22 mouse cellular contexts compared by ENCODE assay signal in genomic region chr14:118656036-118656435, GRCm38 (mm10). TPM values are rescaled to one million over a fixed set of nuclear protein-coding genes. Genes with fewer than 3 reads are reported as not detected.
DNase-seq lines count a peak whose midpoint lies in the region; ATAC-seq and TF ChIP-seq lines count a peak whose summit lies in the region.
"Had no signal": no experiment of that assay in that cellular context is flagged by ENCODE, and none has a peak within 500 bp of the region (broad histone marks: within the 10 kb centered on the region; RNA-seq: fewer than 3 reads in every experiment).

No protein-coding gene starts in this region.

- 70% methylated on average over 7 of the region's 7 CpGs for WGBS in liver, embryonic 11.5 days
- WGBS in liver, embryonic 12.5 days (ENCODE audit: insufficient replicate concordance), result 65% methylated on average over 7 of the region's 7 CpGs
- WGBS in midbrain, embryonic 11.5 days, result 75% methylated on average over 7 of the region's 7 CpGs
- WGBS in midbrain, postnatal 0 days, result 71% methylated on average over 7 of the region's 7 CpGs
- 77% methylated on average over 7 of the region's 7 CpGs for WGBS in limb, embryonic 10.5 days

- no peak for DNase-seq in liver, embryonic 11.5 days (ENCODE audit: low spot score)
- peak; percentile 73 for DNase-seq in midbrain, embryonic 11.5 days (ENCODE audit: low spot score, missing footprints)
- no peak for DNase-seq in midbrain, postnatal 0 days (ENCODE audit: low spot score)
- peak; percentile 72 for DNase-seq in lung, postnatal 36 days
- no peak for DNase-seq in limb, embryonic 10.5 days (ENCODE audit: low spot score)
- DNase-seq: adrenal gland, adult 8-10 months; B cell, adult 2 months; cerebellum, adult 8-10 months; kidney, adult 2 months; kidney, postnatal 10 days; right cerebral cortex, adult 18-20 months; thymus, postnatal 25 days had no signal

- no peaks in the 10 kb centered on the region for H3K27me3 ChIP-seq in liver, embryonic 11.5 days (replicated peaks; ENCODE audit: control insufficient read depth, insufficient read depth, low read length)
- no peaks in the 10 kb centered on the region for H3K27me3 ChIP-seq in liver, embryonic 12.5 days (replicated peaks)
- no peaks in the 10 kb centered on the region for H3K27me3 ChIP-seq in midbrain, embryonic 11.5 days (ENCODE audit: control insufficient read depth, insufficient read depth, low read length)
- H3K27me3 ChIP-seq in midbrain, postnatal 0 days (ENCODE audit: insufficient read depth, low read length), result no peaks in the 10 kb centered on the region
- no peaks in the 10 kb centered on the region for H3K27me3 ChIP-seq in limb, embryonic 10.5 days (ENCODE audit: low read depth, poor library complexity, severe bottlenecking)
- H3K27me3 ChIP-seq: CH12.LX; forebrain, embryonic 13.5 days; hindbrain, embryonic 15.5 days; megakaryocyte, embryonic 14.5 days; midbrain, embryonic 15.5 days; neural tube, embryonic 15.5 days had no signal

- H3K4me1 ChIP-seq in liver, embryonic 11.5 days (replicated peaks; ENCODE audit: control insufficient read depth, insufficient read depth, low read length), result peaks cover 25% of the 10 kb centered on the region
- H3K4me1 ChIP-seq in liver, embryonic 12.5 days, result peaks cover 49% of the 10 kb centered on the region
- peaks cover 9% of the 10 kb centered on the region for H3K4me1 ChIP-seq in midbrain, embryonic 11.5 days (ENCODE audit: control insufficient read depth, insufficient read depth, low read length)
- no peaks in the 10 kb centered on the region for H3K4me1 ChIP-seq in midbrain, postnatal 0 days (ENCODE audit: insufficient read depth, low read length)
- H3K4me1 ChIP-seq in limb, embryonic 10.5 days, result peaks cover 20% of the 10 kb centered on the region

- no peak for TF ChIP-seq CTCF in midbrain, postnatal 0 days (IDR thresholded peaks at IDR 0.05)

- ATAC-seq in liver, embryonic 11.5 days (replicated peaks; ENCODE audit: low FRiP score), result no peak
- ATAC-seq in liver, embryonic 12.5 days, result no peak
- no peak for ATAC-seq in midbrain, embryonic 11.5 days (ENCODE audit: low FRiP score)
- ATAC-seq in midbrain, postnatal 0 days (ENCODE audit: low FRiP score), result no peak
- no peak for ATAC-seq in monocyte, adult 5-6 weeks (replicated peaks; ENCODE audit: insufficient number of reproducible peaks, low FRiP score, low TSS enrichment, poor library complexity, severe bottlenecking)
- ATAC-seq: forebrain, embryonic 13.5 days; midbrain, embryonic 15.5 days had no signal

- peak overlapping the region; percentile 87; the same call in 1 of the 2 replicates for H3K27ac ChIP-seq in liver, embryonic 11.5 days (ENCODE audit: low read depth, low read length)
- no peak overlapping the region for H3K27ac ChIP-seq in liver, embryonic 12.5 days
- no peak overlapping the region for H3K27ac ChIP-seq in midbrain, embryonic 11.5 days (ENCODE audit: low read depth, low read length)
- no peak overlapping the region for H3K27ac ChIP-seq in midbrain, postnatal 0 days (ENCODE audit: low read depth, low read length)
- no peak overlapping the region for H3K27ac ChIP-seq in limb, embryonic 10.5 days
- H3K27ac ChIP-seq: forebrain, embryonic 13.5 days; hindbrain, embryonic 15.5 days; midbrain, embryonic 15.5 days; neural tube, embryonic 15.5 days had no signal

- no peak overlapping the region for H3K4me3 ChIP-seq in liver, embryonic 11.5 days (ENCODE audit: low read depth, low read length)
- no peak overlapping the region for H3K4me3 ChIP-seq in liver, embryonic 12.5 days
- no peak overlapping the region for H3K4me3 ChIP-seq in midbrain, embryonic 11.5 days (ENCODE audit: low read depth, low read length)
- no peak overlapping the region for H3K4me3 ChIP-seq in midbrain, postnatal 0 days (ENCODE audit: low read depth, low read length)
- H3K4me3 ChIP-seq in limb, embryonic 10.5 days, result no peak overlapping the region
- H3K4me3 ChIP-seq: forebrain, embryonic 13.5 days; hindbrain, embryonic 15.5 days; megakaryocyte, embryonic 14.5 days; midbrain, embryonic 15.5 days; neural tube, embryonic 15.5 days had no signal

- H3K9ac ChIP-seq in liver, embryonic 11.5 days (ENCODE audit: low read depth, low read length), result no peak overlapping the region
- no peak overlapping the region for H3K9ac ChIP-seq in liver, embryonic 12.5 days
- no peak overlapping the region for H3K9ac ChIP-seq in midbrain, embryonic 11.5 days (ENCODE audit: low read length)
- no peak overlapping the region for H3K9ac ChIP-seq in midbrain, postnatal 0 days (replicated peaks; ENCODE audit: low read length, poor library complexity, severe bottlenecking)
- H3K9ac ChIP-seq: forebrain, embryonic 13.5 days; hindbrain, embryonic 15.5 days; liver, embryonic 14.5 days; midbrain, embryonic 15.5 days; neural tube, embryonic 15.5 days had no signal

- H3K9me3 ChIP-seq in liver, embryonic 11.5 days (ENCODE audit: control insufficient read depth, low read length), result no peaks in the 10 kb centered on the region
- H3K9me3 ChIP-seq in liver, embryonic 12.5 days (replicated peaks), result no peaks in the 10 kb centered on the region
- H3K9me3 ChIP-seq in midbrain, embryonic 11.5 days (ENCODE audit: control insufficient read depth, low read length), result no peaks in the 10 kb centered on the region
- H3K9me3 ChIP-seq in midbrain, postnatal 0 days (ENCODE audit: low read length), result no peaks in the 10 kb centered on the region
- no peaks in the 10 kb centered on the region for H3K9me3 ChIP-seq in limb, embryonic 10.5 days (replicated peaks)
- H3K9me3 ChIP-seq: forebrain, embryonic 13.5 days; G1E; hindbrain, embryonic 15.5 days; megakaryocyte, embryonic 14.5 days; midbrain, embryonic 15.5 days; neural tube, embryonic 15.5 days had no signal

- H3K36me3 ChIP-seq in liver, embryonic 11.5 days (ENCODE audit: control insufficient read depth, insufficient read depth, low read length), result no peaks in the 10 kb centered on the region
- no peaks in the 10 kb centered on the region for H3K36me3 ChIP-seq in liver, embryonic 12.5 days
- no peaks in the 10 kb centered on the region for H3K36me3 ChIP-seq in midbrain, embryonic 11.5 days (ENCODE audit: control insufficient read depth, insufficient read depth, low read length)
- H3K36me3 ChIP-seq in midbrain, postnatal 0 days (ENCODE audit: insufficient read depth, low read length), result no peaks in the 10 kb centered on the region
- no peaks in the 10 kb centered on the region for H3K36me3 ChIP-seq in limb, embryonic 10.5 days
- H3K36me3 ChIP-seq: hindbrain, embryonic 15.5 days; midbrain, embryonic 15.5 days; neural tube, embryonic 15.5 days had no signal

- H3K4me2 ChIP-seq in liver, embryonic 11.5 days, result no peak overlapping the region
- H3K4me2 ChIP-seq in liver, embryonic 12.5 days, result no peak overlapping the region
- no peak overlapping the region for H3K4me2 ChIP-seq in midbrain, embryonic 11.5 days
- H3K4me2 ChIP-seq in midbrain, postnatal 0 days (ENCODE audit: low read depth, low read length, poor library complexity, severe bottlenecking), result no peak overlapping the region
- H3K4me2 ChIP-seq: forebrain, embryonic 13.5 days; hindbrain, embryonic 15.5 days; midbrain, embryonic 15.5 days; neural tube, embryonic 15.5 days had no signal

RNA-seq across cellular contexts. Expression of gene Abcc4, which starts 50.0 kb away (rescaled TPM):
- 4.5 and 5.8 TPM in 2 replicates for polyA plus RNA-seq in liver, embryonic 11.5 days (2014; fragmentation: Nextera tagmentation; extraction: Ambion mirVana)
- polyA plus RNA-seq in liver, embryonic 12.5 days (2016; fragmentation: Nextera tagmentation; extraction: Ambion mirVana), result 3.0 and 3.4 TPM in 2 replicates
- polyA plus RNA-seq in midbrain, embryonic 11.5 days (2014; fragmentation: Nextera tagmentation; extraction: Ambion mirVana), result 4.2 and 4.4 TPM in 2 replicates
- 3.5 and 3.6 TPM in 2 replicates for total RNA-seq in midbrain, postnatal 0 days (2014; rRNA removed)
- polyA plus RNA-seq in midbrain, postnatal 0 days (2015; fragmentation: Nextera tagmentation; extraction: Ambion mirVana), result 2.2 and 2.4 TPM in 2 replicates
- polyA plus RNA-seq in limb, embryonic 10.5 days (2016; fragmentation: Nextera tagmentation; extraction: Ambion mirVana), result 2.1 and 2.5 TPM in 2 replicates
- total RNA-seq in monocyte, adult 5-6 weeks (2017), result 11.1 to 14.9 TPM (median 14.3 TPM) in 3 replicates

Comparison
In these comparisons a context has a peak if more than half of its experiments do, and no peak if none do; other contexts are left out.
1. DNase-seq: peak in midbrain, embryonic 11.5 days (single experiment) and lung, postnatal 36 days (single experiment); none in liver, embryonic 11.5 days (single experiment), midbrain, postnatal 0 days (single experiment) and limb, embryonic 10.5 days (single experiment).